Mouse (Mus musculus) MEL (cell line): Measurements from ENCODE around the gene Aktip. TPM values are rescaled to one million over a fixed set of nuclear protein-coding genes. Genes with fewer than 3 reads are reported as not detected.

Experiments
- DNase-seq: peaks from one replicate; pipeline ENCODE4 v3.0.0; 2011; ENCODE audit warnings: low read depth, low spot score
- H3K27ac ChIP-seq: 2 replicates; pipeline ENCODE4 v1.5.1; 2012; ENCODE audit warnings: low read depth, mild to moderate bottlenecking, control low read depth, low read length, moderate library complexity; ENCODE audit not compliant: control insufficient read depth
- H3K27me3 ChIP-seq, 2 experiments: fragments of 150-350 bp in 1 of 2; sonication (generic) in 1 of 2; 2 replicates each; pipeline ENCODE4 v1.6.1; 2012; ENCODE audit warnings: low read length in 2 of 2, mild to moderate bottlenecking in 2 of 2, improper control_type of control experiment in 1 of 2, moderate library complexity in 1 of 2; ENCODE audit not compliant: insufficient read depth in 2 of 2, control insufficient read depth in 1 of 2
- H3K36me3 ChIP-seq, 2 experiments: 2 replicates each; pipeline ENCODE4 v1.6.1; 2012 to 2014; ENCODE audit warnings: low read length in 2 of 2, improper control_type of control experiment in 1 of 2, inconsistent platforms in 1 of 2, mild to moderate bottlenecking in 1 of 2; ENCODE audit not compliant: insufficient read depth in 2 of 2, control insufficient read depth in 1 of 2
- H3K4me1 ChIP-seq, 2 experiments: fragments of 150-350 bp in 1 of 2; sonication (generic) in 1 of 2; 2 replicates each; pipeline ENCODE4 v1.6.1; 2012; ENCODE audit warnings: low read length in 2 of 2, improper control_type of control experiment in 1 of 2, mild to moderate bottlenecking in 1 of 2; ENCODE audit not compliant: insufficient read depth in 2 of 2, control insufficient read depth in 1 of 2
- H3K4me3 ChIP-seq, 2 experiments: fragments of 150-350 bp in 1 of 2; sonication (generic) in 1 of 2; 2 replicates each; pipeline ENCODE4 v1.5.1; 2012; ENCODE audit warnings: low read depth in 2 of 2, low read length in 2 of 2, mild to moderate bottlenecking in 2 of 2, moderate library complexity in 2 of 2, control low read depth in 1 of 2, improper control_type of control experiment in 1 of 2; ENCODE audit not compliant: control insufficient read depth in 1 of 2, insufficient read depth in 1 of 2
- H3K79me2 ChIP-seq: 2 replicates; pipeline ENCODE4 v1.6.1; 2012; ENCODE audit warnings: mild to moderate bottlenecking, low read length, moderate library complexity; ENCODE audit not compliant: control insufficient read depth, poor library complexity, insufficient read depth
- H3K9ac ChIP-seq: 2 replicates; pipeline ENCODE4 v1.6.1; 2012; ENCODE audit warnings: low read depth, mild to moderate bottlenecking, control low read depth, low read length, moderate library complexity; ENCODE audit not compliant: control insufficient read depth, poor library complexity, severe bottlenecking
- H3K9me3 ChIP-seq: fragments of 150-350 bp; sonication (generic); replicated peaks from 2 replicates; pipeline ENCODE4 v1.6.1; 2012; ENCODE audit warnings: mild to moderate bottlenecking, low read length, improper control_type of control experiment, moderate library complexity; ENCODE audit not compliant: insufficient read depth
- CHD1 ChIP-seq: IDR thresholded peaks from 2 replicates; pipeline ENCODE4 v1.6.1; 2012; ENCODE audit warnings: low read depth, mild to moderate bottlenecking, inconsistent platforms, low read length, improper control_type of control experiment
- CTCF ChIP-seq, 3 experiments: IDR thresholded peaks in 2 of 3; conservative IDR thresholded peaks in 1 of 3; 2 replicates each; pipeline ENCODE4 v1.5.1; 2011 to 2012; ENCODE audit warnings: low read length in 3 of 3, low read depth in 2 of 3, mild to moderate bottlenecking in 2 of 3, improper control_type of control experiment in 1 of 3, inconsistent platforms in 1 of 3, mixed read lengths in 1 of 3, moderate library complexity in 1 of 3; ENCODE audit not compliant: control insufficient read depth in 1 of 3, insufficient read depth in 1 of 3, poor library complexity in 1 of 3, severe bottlenecking in 1 of 3
- EP300 ChIP-seq, 2 experiments: IDR thresholded peaks; 2 replicates each; pipeline ENCODE4 v1.6.1; 2011; ENCODE audit warnings: improper control_type of control experiment in 2 of 2, low read length in 2 of 2, low read depth in 1 of 2, mild to moderate bottlenecking in 1 of 2
- GATA1 ChIP-seq: IDR thresholded peaks from 2 replicates; pipeline ENCODE4 v1.6.1; 2011; ENCODE audit warnings: low read depth, low read length, improper control_type of control experiment
- KAT2A ChIP-seq: conservative IDR thresholded peaks from 2 replicates; pipeline ENCODE4 v1.6.1; 2012; ENCODE audit warnings: low read depth, low read length, improper control_type of control experiment, inconsistent platforms
- MAFK ChIP-seq: IDR thresholded peaks from 2 replicates; pipeline ENCODE4 v1.6.1; 2011; ENCODE audit warnings: low read depth, mild to moderate bottlenecking, low read length, improper control_type of control experiment, borderline replicate concordance
- MAX ChIP-seq: IDR thresholded peaks from 2 replicates; pipeline ENCODE4 v1.6.1; 2011; ENCODE audit warnings: low read length, improper control_type of control experiment
- MEF2A ChIP-seq: IDR thresholded peaks from 2 replicates; pipeline ENCODE4 v1.6.1; 2014; ENCODE audit warnings: low read depth, mild to moderate bottlenecking, inconsistent platforms, low read length, improper control_type of control experiment; ENCODE audit not compliant: poor library complexity, insufficient replicate concordance, severe bottlenecking; ENCODE audit errors: extremely low read depth
- MYC ChIP-seq: IDR thresholded peaks from 2 replicates; pipeline ENCODE4 v1.6.1; 2011; ENCODE audit warnings: low read depth, mild to moderate bottlenecking, low read length, improper control_type of control experiment, moderate library complexity
- NELFE ChIP-seq: IDR thresholded peaks from 2 replicates; pipeline ENCODE4 v1.6.1; 2011; ENCODE audit warnings: low read depth, low read length, improper control_type of control experiment
- POLR2AphosphoS2 ChIP-seq: IDR thresholded peaks from 2 replicates; pipeline ENCODE4 v1.6.1; 2011; ENCODE audit warnings: low read length, improper control_type of control experiment
- POLR2AphosphoS5 ChIP-seq: IDR thresholded peaks from 2 replicates; pipeline ENCODE4 v1.6.1; 2012; ENCODE audit warnings: low read depth, borderline replicate concordance, mild to moderate bottlenecking, inconsistent platforms, low read length, moderate library complexity, mixed read lengths
- RCOR1 ChIP-seq: IDR thresholded peaks from 2 replicates; pipeline ENCODE4 v1.6.1; 2012; ENCODE audit warnings: low read depth, mild to moderate bottlenecking, inconsistent platforms, low read length, improper control_type of control experiment
- TAL1 ChIP-seq: IDR thresholded peaks from 2 replicates; pipeline ENCODE4 v1.6.1; 2012; ENCODE audit warnings: mild to moderate bottlenecking, inconsistent platforms, low read length, moderate library complexity, mixed read lengths
- TBP ChIP-seq: IDR thresholded peaks from 2 replicates; pipeline ENCODE4 v1.8.0; 2011; ENCODE audit warnings: low read depth, low read length, improper control_type of control experiment
- TCF12 ChIP-seq: IDR thresholded peaks from 2 replicates; pipeline ENCODE4 v1.6.1; 2014; ENCODE audit warnings: low read depth, mild to moderate bottlenecking, inconsistent platforms, low read length, improper control_type of control experiment, moderate library complexity
- UBTF ChIP-seq: IDR thresholded peaks from 2 replicates; pipeline ENCODE4 v1.6.1; 2012; ENCODE audit warnings: low read depth, mild to moderate bottlenecking, inconsistent platforms, low read length, improper control_type of control experiment, moderate library complexity, borderline replicate concordance; ENCODE audit not compliant: insufficient read depth
- USF1 ChIP-seq: IDR thresholded peaks from 2 replicates; pipeline ENCODE4 v1.6.1; 2014; ENCODE audit warnings: low read depth, mild to moderate bottlenecking, inconsistent platforms, low read length, improper control_type of control experiment, moderate library complexity
- USF2 ChIP-seq, 2 experiments: IDR thresholded peaks; 2 replicates each; pipeline ENCODE4 v1.6.1; 2011 to 2012; ENCODE audit warnings: improper control_type of control experiment in 2 of 2, low read length in 2 of 2, borderline replicate concordance in 1 of 2, inconsistent platforms in 1 of 2, low read depth in 1 of 2, mild to moderate bottlenecking in 1 of 2; ENCODE audit not compliant: insufficient read depth in 1 of 2
- ZC3H11A ChIP-seq: IDR thresholded peaks from 2 replicates; pipeline ENCODE4 v1.6.1; 2012; ENCODE audit warnings: low read depth, mild to moderate bottlenecking, inconsistent platforms, low read length, improper control_type of control experiment
- ZMIZ1 ChIP-seq: IDR thresholded peaks from 2 replicates; pipeline ENCODE4 v1.6.1; 2012; ENCODE audit warnings: low read depth, mild to moderate bottlenecking, inconsistent platforms, low read length, improper control_type of control experiment, moderate library complexity
- ZNF384 ChIP-seq: IDR thresholded peaks from 2 replicates; pipeline ENCODE4 v1.6.1; 2012; ENCODE audit warnings: low read depth, mild to moderate bottlenecking, inconsistent platforms, low read length, improper control_type of control experiment
- polyA plus RNA-seq, 2 experiments: library from polyadenylated mRNA; stranded (reverse) in 1 of 2; unstranded in 1 of 2; fragments of >175 nt in 1 of 2; fragments of >200 nt in 1 of 2; gene quantifications; 2 replicates each; pipeline versions ENCODE4 v1.2.1 to v1.2.4; 2012; ENCODE audit warnings: low replicate concordance in 2 of 2, low read depth in 1 of 2; ENCODE audit not compliant: insufficient read length in 2 of 2, insufficient read depth in 1 of 2, missing spikeins in 1 of 2
- total RNA-seq: library from RNA; depleted of rRNA; stranded (reverse); fragments of 300-350 nt; gene quantifications from 2 replicates; pipeline ENCODE4 v1.2.3, GENCODE M21; 2012

Gene Aktip
- total and polyA plus RNA-seq, 3 experiments: 4.6 to 8.5 TPM; not detected in 1

- Histone ChIP-seq H3K9ac (no peak overlapping the region), H3K36me3 (no peaks in the 10 kb centered on the region), H3K9me3 (no peaks in the 10 kb centered on the region), H3K79me2 (no peaks in the 10 kb centered on the region), H3K27me3 (no peaks in the 10 kb centered on the region), H3K27ac (no peak overlapping the region), H3K4me1 (no peaks in the 10 kb centered on the region), H3K4me3 (no peak overlapping the region)
- DNase-seq: no peak
- TF ChIP-seq USF2 (IDR thresholded peaks at IDR 0.05; ENCODE audit: borderline replicate concordance in 1 of 2, insufficient read depth in 1 of 2, low read depth in 1 of 2, low read length in 2 of 2) (no peak), ZNF384 (no peak), MEF2A (no peak), TAL1 (no peak), KAT2A (no peak), GATA1 (no peak), MYC (no peak), UBTF (no peak)
Measured at GRCm38 (mm10) chr8:91214287-91214686, 14.5 kb upstream of the Aktip start.

GRCm38 (mm10) chr8:91212948-91213347 is 13.2 kb upstream of the Aktip start:
- Histone ChIP-seq H3K4me3 (no peak overlapping the region), H3K9me3 (no peaks in the 10 kb centered on the region), H3K4me1 (peaks cover 0 to 1% of the 10 kb centered on the region in 2 experiments; a peak in 1 of 4 replicates), H3K79me2 (no peaks in the 10 kb centered on the region), H3K27ac (no peak overlapping the region), H3K36me3 (peaks cover 0 to 2% of the 10 kb centered on the region in 2 experiments; a peak in 2 of 4 replicates), H3K9ac (no peak overlapping the region), H3K27me3 (no peaks in the 10 kb centered on the region)
- DNase-seq: no peak
- no peak for TF ChIP-seq MAFK
- TF ChIP-seq POLR2AphosphoS5: no peak
- no peak for TF ChIP-seq CTCF (IDR thresholded peaks at IDR 0.05 in 2 of 3, conservative IDR thresholded peaks at IDR 0.05 in 1 of 3; ENCODE audit: control insufficient read depth in 1 of 3, insufficient read depth in 1 of 3, low read depth in 2 of 3, low read length in 3 of 3, poor library complexity in 1 of 3, severe bottlenecking in 1 of 3)
- TF ChIP-seq EP300 (IDR thresholded peaks at IDR 0.05; ENCODE audit: low read depth in 1 of 2, low read length in 2 of 2): no peak
- no peak for TF ChIP-seq CHD1
- no peak for TF ChIP-seq TCF12
- no peak for TF ChIP-seq ZC3H11A
- no peak for TF ChIP-seq ZMIZ1
- TF ChIP-seq USF1: no peak
- no peak for TF ChIP-seq MAX
- TF ChIP-seq GATA1: no peak
- no peak for TF ChIP-seq POLR2AphosphoS2
- no peak for TF ChIP-seq NELFE
- no peak for TF ChIP-seq RCOR1
- no peak for TF ChIP-seq TBP
